Mouse (Mus musculus) frontal cortex, postnatal 14 days (tissue): ENCODE results near the gene Zfp771.

Source experiments
- DNase-seq, 2 experiments: peaks; one replicate each; pipeline ENCODE4 v3.0.0; 2022; ENCODE audit warnings: low spot score in 2 of 2

Zfp771 gene

DNA sequence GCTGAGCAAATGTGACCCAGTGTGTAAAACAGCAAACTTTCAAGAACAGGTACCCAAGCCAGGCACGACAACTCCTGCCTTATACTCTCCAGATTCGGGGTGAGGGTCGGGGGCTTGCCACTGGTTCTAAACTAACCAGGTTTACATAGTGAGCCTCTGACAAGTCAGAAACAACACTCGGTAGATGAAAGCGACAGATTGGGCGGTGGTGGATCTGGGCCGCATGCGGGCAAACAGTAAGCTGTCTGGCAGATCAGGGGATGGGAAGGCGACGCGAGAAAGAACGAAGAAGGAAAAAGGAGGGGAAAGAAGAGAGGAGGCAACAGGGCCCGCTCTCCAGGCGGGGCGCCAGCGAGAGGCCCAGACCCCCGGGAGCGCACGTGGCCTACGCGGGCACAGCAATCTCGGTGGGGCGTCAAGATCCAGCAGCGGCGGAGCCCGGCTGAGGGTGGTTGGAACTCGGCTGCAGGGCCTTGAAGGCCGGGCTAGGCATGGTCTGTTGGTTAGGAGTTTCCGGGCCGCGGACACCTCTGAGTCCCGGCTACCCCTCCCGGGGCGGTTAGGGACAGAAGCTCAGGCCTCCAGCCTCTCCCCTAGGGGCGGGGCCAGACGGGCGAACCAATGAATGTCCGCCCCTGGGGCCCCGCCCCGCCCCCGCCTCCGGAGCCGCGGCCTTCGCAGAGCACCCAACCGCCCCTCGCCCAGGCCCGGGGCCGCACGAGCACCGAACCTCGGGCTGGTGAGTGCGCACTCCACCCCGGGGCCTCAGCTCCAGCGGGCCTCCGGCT is at the start of gene Zfp771:
Gene Zfp771 (plus strand): TSS at position 405 of the 788 bp plus-strand sequence.
- DNase-seq = peak; percentile 86 to 91

- DNase-seq = no peak
Measured at GRCm38 (mm10) chr7:127194633-127195029, 49.4 kb upstream of the Zfp771 start.

- peak; percentile 95 to 97 for DNase-seq
Measured at GRCm38 (mm10) chr7:127195544-127196295, 48.4 kb upstream of the Zfp771 start, which contains the start of gene Cd2bp2. Gene Cd2bp2 (minus strand): TSS chr7:127196050.

DNA sequence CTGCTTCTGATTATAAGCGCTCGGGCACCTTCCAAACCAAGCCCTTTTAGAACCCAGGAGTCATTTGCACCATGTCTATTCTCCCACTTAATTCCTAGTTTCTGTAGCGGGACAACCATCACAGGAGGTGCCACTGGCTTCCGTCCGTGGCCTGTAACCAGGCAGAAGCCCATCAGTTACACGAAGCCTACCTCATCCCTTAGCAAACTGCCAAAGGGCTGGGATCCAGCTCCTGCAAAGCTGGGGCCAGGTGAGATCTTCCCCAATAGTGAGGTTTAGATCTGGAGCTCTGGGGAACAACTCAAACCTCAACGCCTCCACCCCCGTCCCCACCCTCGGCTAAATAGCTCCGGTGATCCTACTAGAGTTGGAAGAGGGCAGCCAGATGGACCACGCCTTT is 47.6 kb upstream of the Zfp771 start:
- DNase-seq = no peak

- no peak for DNase-seq
Measured at GRCm38 (mm10) chr7:127206606-127207005, 37.5 kb upstream of the Zfp771 start.

- peak in 1 of 2 experiments; percentile 37 for DNase-seq
Measured at GRCm38 (mm10) chr7:127207374-127208294, 36.4 kb upstream of the Zfp771 start.

GRCm38 (mm10) chr7:127208295-127208552 is 35.9 kb upstream of the Zfp771 start, which contains the start of gene Tbc1d10b:
Gene Tbc1d10b (minus strand): TSS chr7:127208468.
- no peak for DNase-seq

- DNase-seq = peak; percentile 87 to 95
Measured at GRCm38 (mm10) chr7:127208553-127209438, 35.3 kb upstream of the Zfp771 start, which contains the start of gene Mylpf. Gene Mylpf (plus strand): TSS chr7:127208890.

DNA sequence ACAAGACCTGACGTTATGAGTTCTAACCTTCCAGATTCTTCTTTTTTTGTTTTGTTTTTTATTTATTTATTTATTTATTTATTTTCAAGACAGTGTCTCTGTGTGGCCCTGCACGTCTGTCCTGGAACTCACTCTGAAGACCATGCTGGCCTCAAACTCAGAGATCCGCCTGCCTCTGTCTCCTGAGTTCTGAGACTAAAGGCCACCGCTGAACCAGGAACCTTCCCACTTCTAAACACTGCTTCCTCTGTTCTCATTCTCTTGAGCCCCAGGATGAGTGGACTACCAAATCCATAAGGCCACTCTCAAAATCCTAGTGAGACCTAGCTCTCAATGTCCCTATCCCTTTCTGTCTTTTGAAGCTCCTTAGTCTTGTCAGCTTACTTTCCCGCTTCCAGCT is 34.2 kb upstream of the Zfp771 start:
- DNase-seq = no peak

GRCm38 (mm10) chr7:127210266-127210665 is 33.8 kb upstream of the Zfp771 start:
- no peak for DNase-seq

DNA sequence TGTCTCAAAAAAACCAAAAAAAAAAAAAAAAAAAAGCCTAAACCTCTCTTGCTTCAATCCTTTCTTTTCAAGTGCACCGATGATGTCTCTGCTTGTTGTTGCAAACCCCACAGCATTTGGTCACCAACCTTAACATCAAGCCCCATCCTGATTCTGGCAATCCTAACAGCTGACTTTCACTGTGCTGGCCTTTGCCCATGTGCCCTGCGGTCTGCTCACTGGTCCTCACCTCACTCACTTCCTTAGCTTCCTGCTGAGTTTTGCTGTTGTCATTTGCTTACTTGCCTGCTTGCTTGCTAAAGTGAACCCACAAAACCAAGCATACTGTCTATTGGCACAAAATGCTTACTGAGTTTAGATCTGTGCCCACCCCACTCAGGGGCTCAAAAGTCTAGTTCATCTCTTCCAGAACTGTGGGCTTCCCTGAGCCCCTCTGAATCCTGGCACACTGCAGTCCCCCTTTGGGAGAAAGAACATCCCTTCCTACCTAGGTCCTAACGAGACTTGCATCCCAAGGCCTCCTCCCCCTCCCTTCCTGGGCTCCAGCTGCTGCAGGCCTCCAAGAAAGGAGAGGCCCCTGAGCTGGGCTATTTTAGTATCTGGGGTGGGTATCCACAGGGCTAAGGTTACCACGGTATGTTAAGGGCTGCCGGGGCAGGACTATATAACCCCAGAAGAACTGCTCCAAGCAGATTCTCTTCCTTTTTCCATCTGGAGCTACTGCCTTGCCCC is 32.9 kb upstream of the Zfp771 start:
- no peak for DNase-seq

GRCm38 (mm10) chr7:127212432-127213250 is 31.4 kb upstream of the Zfp771 start:
- DNase-seq = no peak

DNA sequence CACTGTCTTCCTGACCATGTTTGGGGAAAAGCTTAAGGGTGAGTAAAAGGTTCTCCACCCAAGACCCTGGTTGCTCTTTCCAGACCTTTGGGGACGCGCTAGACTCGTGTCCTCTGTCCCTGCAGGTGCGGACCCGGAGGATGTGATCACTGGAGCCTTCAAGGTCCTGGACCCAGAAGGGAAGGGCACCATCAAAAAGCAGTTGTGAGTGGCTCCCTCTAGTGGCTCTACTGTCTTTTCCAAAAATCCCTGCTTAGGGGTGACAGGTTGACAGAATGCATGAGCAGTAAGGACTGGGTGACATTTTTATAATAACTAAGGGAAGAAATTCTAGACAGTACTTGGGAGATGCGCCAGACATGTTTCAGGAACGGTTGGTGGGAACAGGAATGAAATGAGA is 30.6 kb upstream of the Zfp771 start:
- no peak for DNase-seq

GRCm38 (mm10) chr7:127213930-127214329 is 30.1 kb upstream of the Zfp771 start:
- DNase-seq = no peak

DNA sequence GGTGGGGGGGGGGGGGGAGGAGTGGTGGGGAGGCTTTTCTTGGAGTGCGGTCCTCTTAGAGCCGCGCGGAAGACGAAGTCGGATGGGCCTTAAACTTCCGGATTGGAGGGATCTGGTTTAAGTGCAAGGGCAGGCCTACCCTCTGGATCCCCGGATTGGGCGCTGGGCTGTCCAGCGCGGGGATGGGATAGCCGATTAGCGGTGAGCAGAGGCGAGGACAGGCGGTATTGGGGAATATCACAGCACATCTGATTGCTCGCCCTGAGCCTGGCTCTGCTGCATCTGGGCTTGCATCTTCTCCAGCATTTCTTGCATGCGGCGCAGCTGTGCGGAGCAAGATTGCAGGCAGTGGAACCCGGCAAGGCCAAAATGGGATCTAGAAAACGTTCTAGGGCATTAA is 29.6 kb upstream of the Zfp771 start:
- no peak for DNase-seq

DNA sequence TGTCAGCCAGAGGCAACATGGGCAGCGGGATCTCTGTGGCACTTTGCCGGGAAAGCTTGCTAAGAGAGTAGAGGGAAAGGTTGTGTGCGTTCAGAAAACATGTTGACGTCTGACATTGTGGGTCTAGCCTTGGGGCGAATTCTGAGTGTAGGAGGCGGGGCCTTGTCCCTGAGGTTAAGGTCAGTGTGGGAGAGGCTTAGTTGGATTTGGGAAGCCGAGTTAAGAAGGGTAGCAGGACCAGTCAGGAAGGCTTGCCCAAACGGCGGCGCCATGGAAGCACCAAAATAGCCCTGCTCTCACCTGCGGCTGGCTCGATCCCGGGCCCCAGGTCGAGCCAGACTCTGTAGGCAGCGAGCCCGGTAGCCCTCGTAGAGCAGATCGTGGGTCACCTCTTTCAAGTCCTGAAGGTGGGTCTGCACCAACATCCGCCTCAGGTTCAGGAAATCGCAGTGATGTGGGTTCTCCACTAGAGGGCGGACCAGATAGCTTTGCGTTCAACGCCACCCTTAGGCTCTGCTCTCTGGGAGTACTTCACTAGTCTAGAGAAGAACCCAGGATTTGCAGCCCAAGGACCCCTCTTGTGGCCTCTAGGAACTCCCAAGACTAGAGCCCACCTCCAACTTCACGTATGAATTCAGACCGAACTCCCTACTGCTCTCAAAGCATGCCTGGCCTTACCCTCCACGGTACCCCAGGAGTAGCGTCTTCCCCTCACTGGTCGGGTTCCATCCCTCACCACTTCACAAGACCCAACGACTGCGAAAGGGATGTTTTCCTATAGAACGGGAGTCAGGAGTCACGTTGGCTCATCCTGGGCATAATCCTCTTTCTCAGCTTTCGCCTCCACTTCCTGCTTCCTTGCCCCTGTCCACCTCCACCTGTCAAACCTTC is 28.8 kb upstream of the Zfp771 start:
- no peak for DNase-seq

DNA sequence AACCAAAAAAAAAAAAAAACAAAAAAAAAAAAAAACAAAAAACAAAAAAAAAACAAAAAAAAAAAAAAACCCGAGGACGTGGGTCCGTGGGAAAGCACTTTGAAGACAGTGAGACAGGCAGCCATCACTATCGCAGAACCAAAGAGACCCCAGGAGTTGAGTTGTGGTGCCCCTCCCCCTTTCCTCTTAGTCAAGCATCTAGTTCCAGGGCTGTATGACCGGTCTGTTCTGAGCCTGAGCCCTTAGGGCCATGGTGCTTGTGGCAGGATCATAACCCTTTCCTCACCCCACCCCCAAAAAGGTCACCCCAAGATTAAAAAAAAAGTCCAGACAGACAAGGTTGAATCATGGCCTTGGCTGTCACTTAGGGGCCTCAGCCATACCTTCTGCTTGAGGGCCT is 27.8 kb upstream of the Zfp771 start:
- DNase-seq = no peak

GRCm38 (mm10) chr7:127217475-127217874 is 26.6 kb upstream of the Zfp771 start:
- DNase-seq = no peak
